Mouse (Mus musculus) kidney, embryonic 15.5 days (tissue): ENCODE measurements around the gene Tgfbr3. TPM values are rescaled to one million over a fixed set of nuclear protein-coding genes. Genes with fewer than 3 reads are reported as not detected.
A peak's percentile ranks its signal among the peaks of the same experiment; 100 is the strongest.

Experiments used
- ATAC-seq: fragments of 200-750 bp; cut with Nextera tagmentation; replicated peaks from 2 replicates; pipeline ENCODE4 v1.8.0; 2017; ENCODE audit warnings: moderate TSS enrichment; ENCODE audit not compliant: low FRiP score
- H3K27ac ChIP-seq: fragments of 300-500 bp; sonication (generic); 2 replicates; pipeline ENCODE4 v1.5.1; 2015; ENCODE audit warnings: mild to moderate bottlenecking, inconsistent platforms
- H3K27me3 ChIP-seq: fragments of 300-500 bp; sonication (generic); 2 replicates; pipeline ENCODE4 v1.6.1; 2015; ENCODE audit warnings: inconsistent platforms
- H3K36me3 ChIP-seq: fragments of 300-500 bp; sonication (generic); 2 replicates; pipeline ENCODE4 v1.6.1; 2015; ENCODE audit warnings: inconsistent platforms
- H3K4me1 ChIP-seq: fragments of 300-500 bp; sonication (generic); 2 replicates; pipeline ENCODE4 v1.6.1; 2015; ENCODE audit warnings: inconsistent platforms
- H3K4me2 ChIP-seq: fragments of 300-500 bp; sonication (generic); 2 replicates; pipeline ENCODE4 v1.6.1; 2015; ENCODE audit warnings: moderate library complexity, mild to moderate bottlenecking, inconsistent platforms
- H3K4me3 ChIP-seq: fragments of 300-500 bp; sonication (generic); replicated peaks from 2 replicates; pipeline ENCODE4 v1.5.1; 2015; ENCODE audit warnings: mild to moderate bottlenecking, inconsistent platforms
- H3K9ac ChIP-seq: fragments of 300-500 bp; sonication (generic); 2 replicates; pipeline ENCODE4 v1.6.1; 2015; ENCODE audit warnings: mild to moderate bottlenecking, inconsistent platforms
- H3K9me3 ChIP-seq: fragments of 300-500 bp; sonication (generic); replicated peaks from 2 replicates; pipeline ENCODE4 v1.6.1; 2016; ENCODE audit warnings: inconsistent platforms
- WGBS: fragments of 180-500 bp; shearing (Covaris S2); methylation state at CpG from one replicate; pipeline ENCODE4 v1.1.7; 2015; ENCODE audit warnings: mixed read lengths; 5-methylcytosine and 5-hydroxymethylcytosine counted together
- polyA plus RNA-seq: library from polyadenylated mRNA; unstranded; fragments of >200 nt; fragmentation: Nextera tagmentation; extraction: Ambion mirVana; gene quantifications from 2 replicates; pipeline ENCODE4 v1.2.1, GENCODE M21; 2015

Tgfbr3 gene
- polyA plus RNA-seq, 1 experiment from 2014 or later = 19.8 TPM

- 15% methylated on average over 6 of the region's 6 CpGs for WGBS
- no peak overlapping the region for H3K9ac ChIP-seq
- no peaks in the 10 kb centered on the region for H3K27me3 ChIP-seq
- no peaks in the 10 kb centered on the region for H3K9me3 ChIP-seq
- peak overlapping the region; percentile 84 for H3K27ac ChIP-seq
- peaks cover 52% of the 10 kb centered on the region for H3K4me1 ChIP-seq
- H3K4me2 ChIP-seq = peak overlapping the region; percentile 50
- peak overlapping the region; percentile 13; the same call in 1 of the 2 replicates for H3K4me3 ChIP-seq
- peak; percentile 78 for ATAC-seq
- H3K36me3 ChIP-seq = 0 out of 2 replicates have a peak, but pooled peaks cover 5% of the 10 kb centered on the region
Observed at GRCm38 (mm10) chr5:107269006-107269328, 20.5 kb downstream of the Tgfbr3 start.

- WGBS = 50% methylated on average over 16 of the region's 16 CpGs
- Histone ChIP-seq H3K27me3 (no peaks in the 10 kb centered on the region), H3K4me1 (peaks cover 50% of the 10 kb centered on the region), H3K27ac (peak overlapping the region; percentile 84), H3K36me3 (peaks cover 10% of the 10 kb centered on the region; the same call in 1 of the 2 replicates), H3K4me2 (peak overlapping the region; percentile 50), H3K4me3 (peak overlapping the region; percentile 13; the same call in 1 of the 2 replicates), H3K9me3 (no peaks in the 10 kb centered on the region), H3K9ac (no peak overlapping the region)
- ATAC-seq = peak; percentile 41; the same call in 1 of the 2 replicates
Observed at GRCm38 (mm10) chr5:107268121-107269005, 21.1 kb downstream of the Tgfbr3 start.

- Histone ChIP-seq H3K4me2 (no peak overlapping the region), H3K9me3 (no peaks in the 10 kb centered on the region), H3K4me1 (peaks cover 36% of the 10 kb centered on the region), H3K9ac (no peak overlapping the region), H3K4me3 (no peak overlapping the region), H3K27ac (no peak overlapping the region), H3K36me3 (peaks cover 11% of the 10 kb centered on the region; the same call in 1 of the 2 replicates), H3K27me3 (no peaks in the 10 kb centered on the region)
- no peak for ATAC-seq
- 87% methylated on average over 3 of the region's 3 CpGs for WGBS
Observed at GRCm38 (mm10) chr5:107266566-107266965, 22.9 kb downstream of the Tgfbr3 start.

GRCm38 (mm10) chr5:107264426-107265360 lies 24.7 kb downstream of the Tgfbr3 start:
- H3K36me3 ChIP-seq = peaks cover 11% of the 10 kb centered on the region; the same call in 1 of the 2 replicates
- no peak for ATAC-seq
- H3K27ac ChIP-seq = no peak overlapping the region
- no peaks in the 10 kb centered on the region for H3K27me3 ChIP-seq
- peaks cover 35% of the 10 kb centered on the region for H3K4me1 ChIP-seq
- 86% methylated on average over 16 of the region's 16 CpGs for WGBS
- no peak overlapping the region for H3K4me3 ChIP-seq
- no peak overlapping the region for H3K4me2 ChIP-seq
- no peaks in the 10 kb centered on the region for H3K9me3 ChIP-seq
- no peak overlapping the region for H3K9ac ChIP-seq

GRCm38 (mm10) chr5:107263836-107264235 lies 25.6 kb downstream of the Tgfbr3 start:
- Histone ChIP-seq H3K27ac (no peak overlapping the region), H3K27me3 (no peaks in the 10 kb centered on the region), H3K4me2 (no peak overlapping the region), H3K9me3 (0 out of 2 replicates have a peak, but pooled peaks cover 2% of the 10 kb centered on the region), H3K4me1 (peaks cover 27% of the 10 kb centered on the region), H3K36me3 (peaks cover 15% of the 10 kb centered on the region; the same call in 1 of the 2 replicates), H3K4me3 (no peak overlapping the region), H3K9ac (no peak overlapping the region)
- 95% methylated on average over 3 of the region's 3 CpGs for WGBS
- ATAC-seq = no peak

- H3K27ac ChIP-seq = no peak overlapping the region
- no peaks in the 10 kb centered on the region for H3K27me3 ChIP-seq
- ATAC-seq = no peak
- WGBS = 82% methylated on average over 6 of the region's 6 CpGs
- H3K36me3 ChIP-seq = peaks cover 18% of the 10 kb centered on the region; the same call in 1 of the 2 replicates
- H3K9ac ChIP-seq = no peak overlapping the region
- H3K4me2 ChIP-seq = no peak overlapping the region
- H3K4me1 ChIP-seq = peaks cover 9% of the 10 kb centered on the region; the same call in 1 of the 2 replicates
- H3K4me3 ChIP-seq = no peak overlapping the region
- 0 out of 2 replicates have a peak, but pooled peaks cover 2% of the 10 kb centered on the region for H3K9me3 ChIP-seq
Observed at GRCm38 (mm10) chr5:107261930-107262329, 27.5 kb downstream of the Tgfbr3 start.

DNA sequence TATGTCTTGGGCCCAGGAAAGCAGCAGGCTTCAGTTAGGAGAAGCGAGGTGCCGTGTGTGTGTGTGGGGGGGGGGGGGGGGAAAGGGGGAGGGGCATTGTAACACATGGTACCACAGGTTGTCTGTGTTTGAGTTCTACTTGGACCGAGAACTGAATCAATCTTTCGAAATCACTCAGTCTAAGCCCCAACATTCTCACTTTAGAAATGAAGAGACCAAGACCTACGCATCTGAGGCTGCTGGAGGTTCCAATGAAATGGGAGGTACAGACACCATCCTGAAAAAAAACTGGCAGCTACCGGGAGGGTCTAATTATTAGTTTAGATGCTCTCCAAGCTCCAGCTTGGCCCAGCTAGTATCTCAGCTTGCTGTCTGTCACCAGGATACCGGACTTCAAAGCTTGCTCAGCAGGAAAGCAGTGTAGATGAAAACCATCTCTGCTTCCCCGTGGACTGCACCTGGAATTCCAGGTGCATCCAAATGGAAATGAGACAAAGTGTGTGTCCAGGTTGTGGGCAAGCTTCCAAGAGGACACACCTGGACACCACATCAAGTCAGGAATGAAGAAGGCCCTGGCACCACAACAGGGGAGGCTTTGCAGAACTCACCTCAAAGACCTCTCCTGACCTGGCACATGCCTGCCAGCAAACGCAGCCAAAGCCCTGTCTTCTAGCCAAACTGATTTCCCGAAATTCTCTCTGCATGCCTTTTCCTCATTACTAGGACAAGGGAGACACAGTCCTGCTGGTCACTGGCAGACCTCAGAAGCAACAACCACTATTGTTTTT lies 28.5 kb downstream of the Tgfbr3 start:
- WGBS = 73% methylated on average over 10 of the region's 10 CpGs
- ATAC-seq = no peak

DNA sequence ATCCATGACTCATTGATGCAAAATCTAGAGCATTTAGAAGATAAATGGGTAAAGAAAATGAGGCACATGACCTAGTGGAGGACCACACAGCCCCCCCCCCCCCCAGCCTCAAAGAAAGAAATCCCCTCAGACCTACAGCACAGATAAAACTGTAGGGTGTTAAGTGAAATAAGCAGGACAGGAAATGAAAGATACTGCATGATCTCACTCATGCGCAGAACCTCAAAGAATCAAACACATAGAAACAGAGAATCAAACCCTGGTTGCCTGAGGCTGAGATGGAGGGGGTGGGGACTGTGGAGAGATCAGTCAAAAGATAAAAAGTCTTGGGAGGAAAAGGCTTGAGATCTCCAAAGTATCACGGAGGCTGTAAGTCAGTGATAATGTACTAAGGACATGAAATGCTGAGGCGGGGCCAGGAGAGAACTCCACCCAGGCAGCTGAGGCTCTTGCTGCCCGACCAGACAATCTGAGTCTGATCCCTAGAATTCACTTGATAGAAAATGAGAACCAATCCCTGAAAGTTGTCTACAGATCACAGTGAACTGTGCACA lies 29.9 kb downstream of the Tgfbr3 start:
- Histone ChIP-seq H3K9ac (no peak overlapping the region), H3K27me3 (no peaks in the 10 kb centered on the region), H3K27ac (no peak overlapping the region), H3K9me3 (0 out of 2 replicates have a peak, but pooled peaks cover 2% of the 10 kb centered on the region), H3K4me3 (no peak overlapping the region), H3K4me1 (peaks cover 8% of the 10 kb centered on the region; the same call in 1 of the 2 replicates), H3K4me2 (no peak overlapping the region), H3K36me3 (peaks cover 24% of the 10 kb centered on the region; the same call in 1 of the 2 replicates)
- ATAC-seq = no peak
- 73% methylated on average over 4 of the region's 4 CpGs for WGBS

More for the DNA sequence above, 28.5 kb downstream of the Tgfbr3 start:
- Histone ChIP-seq H3K4me1 (peaks cover 8% of the 10 kb centered on the region; the same call in 1 of the 2 replicates), H3K27me3 (no peaks in the 10 kb centered on the region), H3K9me3 (0 out of 2 replicates have a peak, but pooled peaks cover 2% of the 10 kb centered on the region), H3K36me3 (peaks cover 18% of the 10 kb centered on the region; the same call in 1 of the 2 replicates), H3K9ac (no peak overlapping the region), H3K4me3 (no peak overlapping the region), H3K27ac (no peak overlapping the region), H3K4me2 (no peak overlapping the region)

GRCm38 (mm10) chr5:107253395-107253794 lies 36.0 kb downstream of the Tgfbr3 start:
- peaks cover 24% of the 10 kb centered on the region for H3K4me1 ChIP-seq
- H3K27me3 ChIP-seq = no peaks in the 10 kb centered on the region
- H3K4me3 ChIP-seq = no peak overlapping the region
- H3K9me3 ChIP-seq = peaks cover 3% of the 10 kb centered on the region; the same call in 1 of the 2 replicates
- no peak overlapping the region for H3K4me2 ChIP-seq
- no peak overlapping the region for H3K27ac ChIP-seq
- 93% methylated on average over 3 of the region's 3 CpGs for WGBS
- H3K36me3 ChIP-seq = peaks cover 15% of the 10 kb centered on the region
- H3K9ac ChIP-seq = no peak overlapping the region
- no peak for ATAC-seq

- Histone ChIP-seq H3K27me3 (no peaks in the 10 kb centered on the region), H3K36me3 (peaks cover 15% of the 10 kb centered on the region), H3K27ac (no peak overlapping the region; the same call in 1 of the 2 replicates), H3K4me2 (no peak overlapping the region), H3K4me1 (peaks cover 24% of the 10 kb centered on the region), H3K4me3 (no peak overlapping the region), H3K9me3 (peaks cover 3% of the 10 kb centered on the region; the same call in 1 of the 2 replicates), H3K9ac (no peak overlapping the region)
- ATAC-seq = no peak
- 45% methylated on average over 1 of the region's 1 CpGs for WGBS
Observed at GRCm38 (mm10) chr5:107252435-107252834, 37.0 kb downstream of the Tgfbr3 start.
